Mouse (Mus musculus): ENCODE measurements around the gene Fshr. TPM values are rescaled to one million over a fixed set of nuclear protein-coding genes. Genes with fewer than 3 reads are reported as not detected.

Gene Fshr
- polyA plus RNA-seq, 1 experiment, result not detected

DNA sequence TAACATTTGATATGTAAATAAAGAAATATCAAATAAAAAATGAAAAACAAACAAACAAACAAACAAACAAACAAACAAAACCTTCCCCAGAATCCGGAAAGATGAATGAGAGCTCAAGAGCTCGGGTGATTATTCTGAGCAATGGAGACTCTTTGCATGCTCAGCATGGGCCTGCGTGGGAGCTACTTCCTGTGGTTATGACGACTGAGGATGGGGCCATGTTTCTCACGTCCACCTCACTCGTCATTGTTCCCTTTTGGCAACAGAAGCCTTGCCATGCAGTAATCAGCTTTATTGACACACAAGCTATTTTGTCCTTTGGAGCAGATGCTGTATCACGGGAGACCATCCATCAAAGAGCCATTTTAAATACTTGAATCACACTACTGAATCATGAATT is 191.8 kb downstream of the Fshr start:
- no peak for TF ChIP-seq E2F4 (IDR thresholded peaks at IDR 0.05; ENCODE audit: insufficient read depth)
- no peak for TF ChIP-seq TCF12 (IDR thresholded peaks at IDR 0.05; ENCODE audit: insufficient read depth, poor library complexity, severe bottlenecking)
- TF ChIP-seq MYOD1 (IDR thresholded peaks at IDR 0.05; ENCODE audit: control insufficient read depth in 1 of 3, insufficient read length in 2 of 3, low read depth in 2 of 3), result no peak
- no peak for TF ChIP-seq TCF3 (IDR thresholded peaks at IDR 0.05; ENCODE audit: insufficient read length, low read depth)
- TF ChIP-seq USF1 (IDR thresholded peaks at IDR 0.05; ENCODE audit: low read depth), result no peak
- no peaks in the 10 kb centered on the region for H3K79me2 ChIP-seq (ENCODE audit: control insufficient read depth, insufficient read depth)
- no peak overlapping the region for H3K4me2 ChIP-seq (ENCODE audit: low read depth)
- no peak overlapping the region for H3K4me3 ChIP-seq
- H3ac ChIP-seq (ENCODE audit: control insufficient read depth, insufficient read length), result no peak overlapping the region
- no peaks in the 10 kb centered on the region for H3K27me3 ChIP-seq (ENCODE audit: control insufficient read depth, insufficient read depth, insufficient read length)
- no peaks in the 10 kb centered on the region for H3K36me3 ChIP-seq (ENCODE audit: control insufficient read depth, insufficient read depth)

DNA sequence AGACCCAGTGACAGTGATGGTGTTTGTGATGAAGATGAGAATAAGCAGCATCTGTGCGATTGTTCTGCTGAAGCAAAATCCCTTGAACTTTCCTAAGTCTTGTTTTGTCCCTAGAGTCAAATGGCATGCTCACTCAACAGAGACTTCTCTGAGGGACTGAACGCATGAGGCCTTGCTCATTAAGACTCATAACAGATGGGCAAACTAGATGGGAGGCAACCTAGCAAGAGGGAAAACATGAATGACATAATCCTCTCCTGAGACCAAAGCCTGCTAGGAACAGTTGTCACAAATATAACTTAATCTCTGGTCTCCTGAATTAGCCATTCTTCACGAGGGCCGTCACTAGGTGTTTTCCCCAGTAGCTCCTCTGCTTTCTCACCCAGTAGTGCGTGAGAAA is 194.5 kb downstream of the Fshr start:
- Histone ChIP-seq H3K4me2 (ENCODE audit: low read depth) (no peak overlapping the region), H3K27me3 (ENCODE audit: control insufficient read depth, insufficient read depth, insufficient read length) (no peaks in the 10 kb centered on the region), H3K79me2 (ENCODE audit: control insufficient read depth, insufficient read depth) (no peaks in the 10 kb centered on the region), H3K36me3 (ENCODE audit: control insufficient read depth, insufficient read depth) (no peaks in the 10 kb centered on the region), H3ac (ENCODE audit: control insufficient read depth, insufficient read length) (no peak overlapping the region), H3K4me3 (no peak overlapping the region)
- TF ChIP-seq MYOD1 (IDR thresholded peaks at IDR 0.05; ENCODE audit: control insufficient read depth in 1 of 3, insufficient read length in 2 of 3, low read depth in 2 of 3) (no peak), USF1 (IDR thresholded peaks at IDR 0.05; ENCODE audit: low read depth) (no peak), SRF (IDR thresholded peaks at IDR 0.05; ENCODE audit: control insufficient read depth, insufficient read length, low read depth) (no peak), POLR2AphosphoS2 (IDR thresholded peaks at IDR 0.05; ENCODE audit: insufficient read length, low read depth) (no peak), REST (IDR thresholded peaks at IDR 0.05; ENCODE audit: insufficient read depth, insufficient read length) (no peak), TCF3 (IDR thresholded peaks at IDR 0.05; ENCODE audit: insufficient read length, low read depth) (no peak), CEBPB (IDR thresholded peaks at IDR 0.05; ENCODE audit: insufficient read depth, poor library complexity, severe bottlenecking) (no peak), E2F4 (IDR thresholded peaks at IDR 0.05; ENCODE audit: insufficient read depth) (no peak)

- Histone ChIP-seq H3K36me3 (ENCODE audit: control insufficient read depth, insufficient read depth) (no peaks in the 10 kb centered on the region), H3K4me3 (no peak overlapping the region), H3K4me2 (ENCODE audit: low read depth) (no peak overlapping the region), H3K27me3 (ENCODE audit: control insufficient read depth, insufficient read depth, insufficient read length) (no peaks in the 10 kb centered on the region), H3K79me2 (ENCODE audit: control insufficient read depth, insufficient read depth) (no peaks in the 10 kb centered on the region), H3ac (ENCODE audit: control insufficient read depth, insufficient read length) (no peak overlapping the region)
- TF ChIP-seq MYOG (IDR thresholded peaks at IDR 0.05; ENCODE audit: control insufficient read depth in 1 of 3, insufficient read depth in 1 of 3, insufficient read length in 2 of 3, low read depth in 2 of 3) (no peak), SRF (IDR thresholded peaks at IDR 0.05; ENCODE audit: control insufficient read depth, insufficient read length, low read depth) (no peak), REST (IDR thresholded peaks at IDR 0.05; ENCODE audit: insufficient read depth, insufficient read length) (no peak), MYOD1 (IDR thresholded peaks at IDR 0.05; ENCODE audit: control insufficient read depth in 1 of 3, insufficient read length in 2 of 3, low read depth in 2 of 3) (no peak)
Measured at GRCm38 (mm10) chr17:88999907-89000306, 200.6 kb downstream of the Fshr start.

GRCm38 (mm10) chr17:88998243-88998642 is 202.2 kb downstream of the Fshr start:
- Histone ChIP-seq H3K79me2 (ENCODE audit: control insufficient read depth, insufficient read depth) (no peaks in the 10 kb centered on the region), H3K4me3 (no peak overlapping the region), H3K27me3 (ENCODE audit: control insufficient read depth, insufficient read depth, insufficient read length) (no peaks in the 10 kb centered on the region), H3ac (ENCODE audit: control insufficient read depth, insufficient read length) (no peak overlapping the region), H3K4me2 (ENCODE audit: low read depth) (no peak overlapping the region), H3K36me3 (ENCODE audit: control insufficient read depth, insufficient read depth) (no peaks in the 10 kb centered on the region)
- no peak for TF ChIP-seq POLR2A (IDR thresholded peaks at IDR 0.05; ENCODE audit: insufficient read length, low read depth)
- no peak for TF ChIP-seq TCF3 (IDR thresholded peaks at IDR 0.05; ENCODE audit: insufficient read length, low read depth)
- no peak for TF ChIP-seq SRF (IDR thresholded peaks at IDR 0.05; ENCODE audit: control insufficient read depth, insufficient read length, low read depth)
- TF ChIP-seq CEBPB (IDR thresholded peaks at IDR 0.05; ENCODE audit: insufficient read depth, poor library complexity, severe bottlenecking), result no peak
- no peak for TF ChIP-seq MYOG (IDR thresholded peaks at IDR 0.05; ENCODE audit: control insufficient read depth in 1 of 3, insufficient read depth in 1 of 3, insufficient read length in 2 of 3, low read depth in 2 of 3)
- TF ChIP-seq POLR2AphosphoS2 (IDR thresholded peaks at IDR 0.05; ENCODE audit: insufficient read length, low read depth), result no peak
- no peak for TF ChIP-seq REST (IDR thresholded peaks at IDR 0.05; ENCODE audit: insufficient read depth, insufficient read length)
- no peak for TF ChIP-seq MYOD1 (IDR thresholded peaks at IDR 0.05; ENCODE audit: control insufficient read depth in 1 of 3, insufficient read length in 2 of 3, low read depth in 2 of 3)
- no peak for TF ChIP-seq TCF12 (IDR thresholded peaks at IDR 0.05; ENCODE audit: insufficient read depth, poor library complexity, severe bottlenecking)
- no peak for TF ChIP-seq USF1 (IDR thresholded peaks at IDR 0.05; ENCODE audit: low read depth)
- TF ChIP-seq E2F4 (IDR thresholded peaks at IDR 0.05; ENCODE audit: insufficient read depth), result no peak
- TF ChIP-seq MAX (IDR thresholded peaks at IDR 0.05; ENCODE audit: low read depth), result no peak

DNA sequence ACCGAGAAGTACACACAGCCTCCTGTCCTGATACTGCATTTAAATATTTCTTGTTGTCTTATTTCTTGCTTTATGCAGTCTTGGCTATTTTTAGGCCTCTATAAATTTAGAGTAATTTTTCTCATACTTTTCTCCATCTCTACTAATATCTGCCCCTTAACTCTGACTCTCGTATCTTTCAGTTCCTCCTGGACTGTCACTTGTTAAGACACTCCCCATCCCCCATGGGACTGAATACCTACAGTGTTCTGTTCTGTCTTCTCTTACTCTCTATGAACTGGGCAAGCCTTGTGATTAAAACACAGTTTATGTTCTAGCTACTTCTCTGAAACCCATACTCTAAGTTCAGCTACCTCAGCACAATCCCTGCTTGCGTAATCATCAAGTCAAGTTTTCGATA is 209.2 kb downstream of the Fshr start:
- Histone ChIP-seq H3K4me2 (ENCODE audit: low read depth) (no peak overlapping the region), H3K36me3 (ENCODE audit: control insufficient read depth, insufficient read depth) (no peaks in the 10 kb centered on the region), H3K27me3 (ENCODE audit: control insufficient read depth, insufficient read depth, insufficient read length) (no peaks in the 10 kb centered on the region), H3K79me2 (ENCODE audit: control insufficient read depth, insufficient read depth) (no peaks in the 10 kb centered on the region), H3K4me3 (no peak overlapping the region), H3ac (ENCODE audit: control insufficient read depth, insufficient read length) (no peak overlapping the region)
- no peak for TF ChIP-seq MYOG (IDR thresholded peaks at IDR 0.05; ENCODE audit: control insufficient read depth in 1 of 3, insufficient read depth in 1 of 3, insufficient read length in 2 of 3, low read depth in 2 of 3)

All from myocyte (in vitro differentiated cells).